Mouse (Mus musculus) cerebral cortex, adult 2 months (tissue): ENCODE measurements around the gene Gnat1.

ENCODE experiments used
- WGBS: fragments of 180-500 bp; shearing (Covaris S2); methylation state at CpG from one replicate; pipeline ENCODE4 v1.1.7; 2018; 5-methylcytosine and 5-hydroxymethylcytosine counted together

The Gnat1 gene

DNA sequence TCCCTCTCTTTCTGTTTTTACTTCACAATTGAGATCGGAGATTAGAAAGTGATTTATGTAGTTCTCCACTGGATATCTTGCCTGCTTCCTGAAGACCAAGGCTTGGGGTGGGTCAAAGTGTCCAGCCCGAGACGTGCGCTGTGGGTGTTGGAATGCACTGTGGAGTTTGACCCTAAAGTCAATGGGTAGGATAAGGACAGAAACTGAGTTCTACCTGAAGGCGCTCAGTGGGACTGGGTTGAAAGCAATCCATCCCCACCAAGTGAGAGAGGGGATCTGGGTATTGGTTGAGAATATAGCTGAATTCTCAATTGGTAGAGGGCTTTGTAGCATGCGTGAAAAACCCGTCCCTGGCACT lies 34.4 kb downstream of the Gnat1 start:
- WGBS: 45% methylated on average over 7 of the region's 7 CpGs

GRCm38 (mm10) chr9:107644495-107645152 lies 34.9 kb downstream of the Gnat1 start:
- WGBS: 3% methylated on average over 35 of the region's 35 CpGs

GRCm38 (mm10) chr9:107643544-107644214 lies 35.8 kb downstream of the Gnat1 start:
- 93% methylated on average over 13 of the region's 13 CpGs for WGBS

DNA sequence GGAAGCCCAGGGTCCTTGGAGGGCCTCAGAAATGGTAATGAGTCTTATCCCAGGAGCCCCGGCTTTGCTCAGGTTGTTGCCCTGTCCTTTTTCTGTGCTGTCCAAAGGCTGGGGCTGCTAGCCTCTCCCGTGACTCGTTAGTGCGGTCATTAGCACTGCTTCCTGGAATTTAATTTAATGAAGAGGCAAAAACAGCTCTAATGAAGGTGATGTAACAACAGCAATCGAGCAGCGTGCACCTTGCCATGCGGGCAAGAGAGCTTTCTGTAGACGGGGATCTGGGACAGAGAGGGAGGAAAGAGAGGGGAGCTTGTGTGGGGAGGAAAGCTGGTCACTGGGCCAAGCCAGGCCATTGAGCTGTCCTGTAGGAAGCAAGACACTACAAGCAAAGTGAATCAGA lies 37.8 kb downstream of the Gnat1 start:
- WGBS: 64% methylated on average over 8 of the region's 8 CpGs

DNA sequence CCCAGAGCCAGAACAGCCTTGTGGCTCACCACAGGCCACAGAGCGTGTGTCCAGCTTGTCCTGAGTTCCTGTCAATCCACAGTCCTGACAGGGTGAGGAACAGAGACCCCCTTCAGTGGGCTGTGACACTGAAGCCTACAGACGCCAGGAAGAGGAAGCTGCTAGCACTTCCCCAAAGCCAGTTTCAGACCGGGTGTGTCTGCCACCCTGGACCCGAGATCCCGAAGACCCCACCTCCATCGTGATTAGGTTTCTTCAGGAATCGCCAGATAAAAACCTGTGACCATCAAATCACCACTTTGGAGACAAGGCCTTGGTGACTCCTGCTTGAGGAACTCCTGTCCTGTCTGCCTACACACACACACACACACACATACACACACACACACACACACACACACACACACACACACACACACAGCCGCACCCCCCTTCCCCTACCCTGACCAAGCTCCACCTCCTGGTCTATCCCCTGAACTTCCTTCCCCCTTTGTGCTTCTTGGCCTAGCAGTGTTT lies 39.2 kb downstream of the Gnat1 start:
- WGBS: 55% methylated on average over 8 of the region's 8 CpGs

- WGBS: 51% methylated on average over 7 of the region's 7 CpGs
Observed at GRCm38 (mm10) chr9:107637070-107637469, 42.4 kb downstream of the Gnat1 start.

DNA sequence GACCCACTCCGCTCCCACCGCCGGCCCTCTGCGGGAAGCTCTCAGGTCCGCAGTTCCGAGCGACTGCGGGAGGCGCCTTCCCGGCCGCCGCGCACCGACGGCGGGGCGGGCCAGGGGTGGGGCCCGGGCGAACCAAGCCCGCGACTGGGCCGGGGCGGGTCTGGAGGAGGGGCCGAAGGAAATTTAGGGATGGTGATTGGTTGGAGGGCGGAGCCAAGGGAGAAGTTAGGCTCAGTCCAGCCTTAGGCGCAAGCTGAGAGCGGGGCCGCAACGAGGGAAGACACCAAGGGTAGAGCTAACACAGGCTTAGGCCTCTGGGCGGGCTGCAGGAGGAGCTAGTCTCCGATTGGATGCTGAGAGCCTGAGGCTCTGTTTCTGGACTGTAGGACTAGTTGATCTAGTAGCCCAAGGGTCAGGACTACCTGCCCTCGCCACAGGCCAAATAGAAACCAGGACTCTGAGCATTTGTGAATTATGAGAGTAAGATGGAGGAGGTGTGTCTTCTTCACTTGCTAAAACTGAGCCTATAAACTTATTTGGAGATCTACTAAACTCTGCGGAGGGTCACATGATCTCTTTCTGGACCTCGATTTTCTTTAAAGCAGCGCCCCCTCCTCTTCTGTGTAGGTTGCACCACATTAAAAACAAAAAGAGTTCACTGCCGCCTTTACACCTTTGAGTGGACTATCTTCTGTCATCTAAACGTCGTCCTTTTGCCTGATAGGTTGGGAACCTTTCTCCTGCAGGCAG lies 44.1 kb downstream of the Gnat1 start, which contains the start of gene Gnai2:
Gene Gnai2, minus strand, starts transcription at position 89 of the 750 bp plus-strand sequence.
- 7% methylated on average over 38 of the region's 38 CpGs for WGBS

DNA sequence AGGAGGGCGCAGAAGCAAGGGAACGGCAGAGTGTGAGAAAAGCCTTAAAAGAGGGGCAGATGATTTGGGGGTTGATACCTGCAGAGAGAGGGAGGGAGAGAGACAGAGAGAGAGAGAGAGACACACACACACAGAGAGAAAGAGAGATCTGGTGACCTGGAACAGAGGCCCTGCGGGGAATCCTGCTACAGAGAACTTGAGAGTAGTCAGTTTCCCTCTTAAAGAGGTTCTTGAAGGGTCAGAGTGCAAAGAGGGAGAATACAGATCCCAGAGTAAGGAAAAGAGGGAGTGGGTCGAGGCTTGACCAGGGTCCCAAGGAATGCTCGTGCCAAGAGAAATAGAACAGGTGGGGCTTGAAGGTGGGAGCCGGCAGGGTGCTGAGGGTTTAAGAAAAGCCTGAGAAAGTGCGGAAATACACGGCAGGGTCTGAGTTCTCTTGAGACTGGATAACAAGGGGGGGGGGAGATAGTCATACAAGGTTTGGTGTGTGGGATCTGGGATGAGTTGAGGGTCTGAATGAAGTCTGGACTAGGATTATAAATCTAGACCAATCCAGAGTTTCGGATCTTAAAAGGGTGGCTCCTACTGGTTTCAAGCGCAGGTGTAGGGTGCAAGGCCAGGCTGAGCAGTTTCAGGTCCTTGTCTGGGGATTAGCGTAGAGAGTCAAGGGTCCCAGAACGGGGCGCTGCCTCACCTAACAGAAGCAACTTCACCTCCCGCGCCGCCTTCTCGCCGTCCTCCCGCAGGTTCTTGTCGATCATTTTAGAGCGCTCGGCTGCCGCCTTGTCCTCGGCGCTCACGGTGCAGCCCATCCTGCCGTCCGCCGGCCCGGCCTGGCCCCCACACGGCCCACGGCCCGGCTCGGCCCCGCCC lies 44.9 kb downstream of the Gnat1 start:
- 2% methylated on average over 35 of the region's 35 CpGs for WGBS

DNA sequence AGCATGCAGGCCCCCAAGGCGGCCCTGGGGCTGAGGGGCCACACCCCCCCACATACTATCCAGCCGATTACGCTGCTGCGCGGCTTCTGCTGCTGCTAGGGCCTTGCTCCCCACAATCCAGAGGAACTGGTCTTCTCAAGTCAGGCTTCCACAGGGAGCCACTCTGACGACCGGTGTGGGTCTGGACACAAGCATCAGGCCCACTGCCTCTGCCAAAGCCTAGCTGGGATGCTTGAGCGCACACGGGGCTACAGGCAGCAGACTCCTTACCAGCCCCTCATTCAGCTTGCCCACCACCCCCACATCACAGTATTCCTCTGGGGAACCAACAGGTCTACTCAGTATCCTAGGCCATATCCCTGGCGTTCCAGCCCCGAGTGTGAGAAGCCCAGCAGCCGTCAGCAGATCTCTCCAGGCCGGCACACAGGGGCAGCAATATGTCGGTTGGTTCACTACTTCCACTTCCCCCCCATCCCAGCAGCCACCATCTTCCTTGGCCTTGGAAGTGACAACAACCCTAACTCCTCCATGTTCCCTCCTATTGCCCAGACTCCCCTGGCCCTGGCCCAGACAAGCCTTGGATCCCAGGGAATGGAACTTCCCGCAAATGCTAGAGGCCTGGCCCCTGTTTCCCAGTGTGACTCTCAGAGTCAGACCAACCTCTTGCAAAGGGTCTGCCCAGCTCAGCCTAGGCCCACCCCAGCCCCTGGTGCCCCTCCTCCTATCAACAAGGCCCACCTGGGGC lies 45.7 kb downstream of the Gnat1 start:
- WGBS: 3% methylated on average over 15 of the region's 15 CpGs

GRCm38 (mm10) chr9:107633091-107633660 lies 46.3 kb downstream of the Gnat1 start:
- WGBS: under 1% methylated on average over 33 of the region's 33 CpGs

DNA sequence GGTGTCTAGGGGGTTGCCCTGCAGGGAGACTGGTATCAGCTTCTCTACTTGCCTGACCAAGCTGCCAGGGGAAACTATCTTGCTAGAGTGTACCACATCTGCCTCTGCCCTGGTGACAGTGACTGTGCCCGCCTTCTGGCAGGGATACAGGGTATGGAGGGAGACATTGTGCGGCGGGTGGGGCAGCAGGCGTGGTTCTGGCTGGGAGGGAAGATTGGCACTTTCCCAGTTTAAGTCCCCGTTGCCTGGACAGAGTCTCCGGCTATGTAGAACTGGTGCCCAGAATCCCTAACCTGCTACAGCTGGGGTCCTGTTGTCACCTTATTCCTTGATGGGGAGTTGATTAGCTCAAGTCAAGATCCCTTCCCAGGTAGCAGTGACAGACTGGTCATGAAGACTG lies 47.0 kb downstream of the Gnat1 start:
- WGBS: 13% methylated on average over 6 of the region's 6 CpGs

- WGBS: 65% methylated on average over 8 of the region's 8 CpGs
Observed at GRCm38 (mm10) chr9:107631861-107632260, 47.7 kb downstream of the Gnat1 start.

DNA sequence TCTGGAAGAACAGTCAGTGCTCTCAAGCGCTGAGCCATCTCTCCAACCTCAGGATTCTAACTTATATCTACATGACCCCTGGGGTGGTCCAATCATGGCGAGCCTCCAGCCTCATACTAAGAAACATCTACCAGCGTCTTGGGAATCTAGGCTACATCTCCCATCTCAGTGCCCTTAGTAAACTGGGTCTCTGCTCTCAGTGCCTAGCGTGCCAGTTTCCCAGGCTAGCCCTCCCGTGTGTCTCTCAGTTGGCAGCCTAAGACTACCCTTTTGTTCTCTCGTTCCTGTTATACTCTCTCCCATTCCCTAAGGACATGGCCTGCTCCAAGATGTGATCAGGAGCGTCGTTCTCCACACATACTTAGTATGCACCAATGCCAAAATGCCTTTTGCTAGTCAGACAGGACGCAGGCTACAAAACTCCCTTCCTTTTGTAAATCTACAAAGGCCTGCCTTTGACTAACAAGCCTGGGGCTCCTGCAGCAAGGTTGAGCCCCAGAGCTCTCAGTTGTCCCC lies 48.1 kb downstream of the Gnat1 start:
- 58% methylated on average over 9 of the region's 9 CpGs for WGBS

DNA sequence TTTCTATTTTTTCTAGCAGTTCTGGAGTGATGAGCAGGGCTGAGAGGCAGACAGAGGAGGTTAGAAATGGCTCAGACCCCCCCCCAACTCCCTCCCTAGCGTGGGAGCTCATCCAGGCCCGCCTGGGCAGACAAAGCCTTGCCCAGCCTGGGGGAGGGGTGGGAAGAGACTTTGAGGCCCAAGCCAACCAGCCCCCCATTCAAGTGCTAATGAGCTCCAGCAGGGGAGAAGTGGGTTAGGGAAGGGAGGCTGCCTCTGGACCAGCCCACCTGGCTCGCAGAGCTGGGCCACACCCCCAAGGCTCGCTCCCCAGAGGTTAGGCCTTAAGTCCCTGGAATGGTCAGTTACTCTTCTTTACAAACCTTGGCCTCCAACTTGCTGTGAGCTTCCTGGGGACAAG lies 48.9 kb downstream of the Gnat1 start:
- 18% methylated on average over 4 of the region's 4 CpGs for WGBS

GRCm38 (mm10) chr9:107629901-107630425 lies 49.5 kb downstream of the Gnat1 start:
- WGBS: 31% methylated on average over 14 of the region's 14 CpGs

GRCm38 (mm10) chr9:107629411-107629730 lies 50.1 kb downstream of the Gnat1 start:
- whole genome bisulfite sequencing: 42% methylated on average over 4 of the region's 4 CpGs

- 53% methylated on average over 14 of the region's 15 CpGs for WGBS
Observed at GRCm38 (mm10) chr9:107628721-107629410, 50.6 kb downstream of the Gnat1 start.

DNA sequence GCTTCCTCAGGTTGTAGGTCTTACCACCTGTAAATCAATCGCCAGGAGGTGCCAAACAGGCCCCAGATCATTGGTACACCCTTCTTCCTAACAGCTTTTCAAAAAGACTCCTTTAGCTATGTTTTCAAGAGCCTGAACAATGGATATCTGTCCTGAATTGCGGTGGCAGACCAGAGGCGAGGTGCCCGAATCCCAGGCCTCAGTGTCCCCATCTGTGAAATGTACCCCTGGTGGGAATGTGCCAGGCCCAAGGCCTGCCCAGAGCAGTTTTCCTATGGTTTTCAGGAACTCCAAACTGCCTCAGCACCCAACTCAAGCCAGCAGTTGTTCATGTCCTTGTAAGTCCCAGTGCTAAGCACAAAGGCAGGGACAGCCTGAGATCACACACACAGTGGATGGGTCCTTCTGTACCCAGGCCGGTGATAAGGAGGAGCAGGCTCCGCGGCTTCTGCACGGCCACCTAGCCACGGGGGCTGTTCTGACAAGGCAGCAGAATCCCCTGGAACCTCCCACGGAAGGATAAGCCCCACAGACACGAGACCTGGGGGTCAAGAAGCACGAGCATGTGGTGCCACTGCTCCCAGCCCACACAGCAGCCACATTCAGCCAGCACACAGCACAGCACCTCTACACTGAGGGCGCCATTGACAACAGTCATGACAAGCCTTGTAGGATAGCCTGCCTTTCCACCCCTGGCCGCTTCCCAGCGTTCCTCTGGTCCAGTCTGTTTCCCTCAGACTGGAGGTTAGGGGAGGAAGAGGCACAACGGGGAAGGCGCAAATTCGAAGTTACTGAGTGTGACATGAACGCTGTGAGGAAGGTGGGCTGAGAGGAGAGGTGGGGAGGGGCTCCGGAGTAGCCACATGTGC lies 51.9 kb downstream of the Gnat1 start:
- WGBS: 34% methylated on average over 20 of the region's 20 CpGs

DNA sequence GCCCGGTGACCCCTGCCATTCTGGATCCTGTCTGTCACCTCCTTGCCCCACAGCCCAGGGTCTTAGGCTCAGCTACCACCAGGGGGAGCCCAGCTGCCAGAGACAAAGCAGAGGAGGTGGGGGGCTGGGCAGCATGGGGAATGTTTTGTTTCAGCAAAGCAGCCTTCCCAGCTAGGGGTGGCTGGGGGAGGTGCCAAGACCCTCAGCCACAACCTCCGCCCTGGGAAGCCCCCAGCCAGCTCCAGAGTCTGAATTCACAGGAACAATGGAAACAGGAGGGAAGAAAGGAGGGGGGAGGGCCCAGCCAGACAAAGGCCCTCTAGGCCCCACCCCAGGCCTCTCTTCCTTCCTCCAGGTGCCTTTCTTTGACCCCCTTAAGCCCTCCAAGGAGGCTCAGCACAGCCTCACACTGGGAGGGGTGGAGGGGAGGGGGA lies 52.7 kb downstream of the Gnat1 start:
- WGBS: 0% methylated on average over 2 of the region's 2 CpGs
